Mouse (Mus musculus) G1E (cell line): ENCODE data around the gene Slc35b1. TPM values are rescaled to one million over a fixed set of nuclear protein-coding genes. Genes with fewer than 3 reads are reported as not detected.
A peak's percentile ranks its signal among the peaks of the same experiment; 100 is the strongest.
"Not testable (repeated sequence)": the region's sequence is repeated elsewhere in the genome, so short reads cannot be mapped to it uniquely, and the experiment has no call there.

Experiments used
- ATAC-seq: 2 replicates; pipeline ENCODE4 v1.8.0; 2016; ENCODE audit warnings: mild to moderate bottlenecking; ENCODE audit not compliant: insufficient number of reproducible peaks, poor library complexity, low FRiP score, severe bottlenecking; ENCODE audit errors: extremely low read depth
- DNase-seq: peaks from one replicate; pipeline ENCODE4 v3.0.0; 2012; ENCODE audit warnings: low spot score
- H3K27me3 ChIP-seq: 2 replicates; pipeline ENCODE4 v1.6.1; 2012; ENCODE audit warnings: mild to moderate bottlenecking, low read length, inconsistent platforms; ENCODE audit not compliant: insufficient read depth
- H3K36me3 ChIP-seq: replicated peaks from 2 replicates; pipeline ENCODE3; 2012; ENCODE audit warnings: mild to moderate bottlenecking, inconsistent platforms
- H3K4me1 ChIP-seq: 2 replicates; pipeline ENCODE4 v1.6.1; 2012; ENCODE audit warnings: low read depth, low read length, inconsistent platforms, mixed read lengths; ENCODE audit not compliant: insufficient read depth
- H3K4me3 ChIP-seq: 2 replicates; pipeline ENCODE4 v1.5.1; 2012; ENCODE audit warnings: low read depth, mild to moderate bottlenecking, inconsistent platforms, low read length, moderate library complexity, mixed read lengths
- H3K9me3 ChIP-seq: replicated peaks from 2 replicates; pipeline ENCODE4 v1.6.1; 2012; ENCODE audit warnings: inconsistent platforms
- CTCF ChIP-seq: IDR thresholded peaks from 2 replicates; pipeline ENCODE4 v1.5.1; 2012; ENCODE audit warnings: low read depth, low read length, inconsistent platforms, mixed read lengths
- GATA1 ChIP-seq: IDR thresholded peaks from 2 replicates; pipeline ENCODE4 v1.6.1; 2012; ENCODE audit warnings: borderline replicate concordance, low read length, inconsistent platforms, mixed read lengths
- GATA2 ChIP-seq: IDR thresholded peaks from 2 replicates; pipeline ENCODE4 v1.6.1; 2012; ENCODE audit warnings: low read depth, low read length, inconsistent platforms, borderline replicate concordance
- POLR2AphosphoS5 ChIP-seq: IDR thresholded peaks from 2 replicates; pipeline ENCODE4 v1.6.1; 2012; ENCODE audit warnings: low read depth, low read length, inconsistent platforms; ENCODE audit not compliant: insufficient replicate concordance
- TAL1 ChIP-seq: conservative IDR thresholded peaks from 2 replicates; pipeline ENCODE4 v1.6.1; 2012; ENCODE audit warnings: low read depth, low read length, inconsistent platforms, mixed read lengths
- polyA plus RNA-seq: library from polyadenylated mRNA; stranded (reverse); fragments of >175 nt; gene quantifications from 2 replicates; pipeline ENCODE4 v1.2.3, GENCODE M21; 2012
- total RNA-seq, 2 experiments: library from RNA; stranded (forward) in 1 of 2; stranded (reverse) in 1 of 2; fragments of 200-1000 nt in 1 of 2; fragments of >200 nt in 1 of 2; fragmentation: Nextera tagmentation in 1 of 2; gene quantifications; 2 replicates each; pipeline ENCODE4 v1.2.3; 2014 to 2017

Slc35b1 gene
- total and polyA plus RNA-seq, 3 experiments, result 4.1 to 50.6 (median 37.5) TPM

- Histone ChIP-seq H3K4me3 (no peak overlapping the region), H3K9me3 (no peaks in the 10 kb centered on the region), H3K4me1 (no peaks in the 10 kb centered on the region), H3K36me3 (no peaks in the 10 kb centered on the region), H3K27me3 (peaks cover 54% of the 10 kb centered on the region)
- no peak for ATAC-seq
- DNase-seq, result no peak
- TF ChIP-seq CTCF (no peak), TAL1 (no peak), GATA2 (no peak), POLR2AphosphoS5 (no peak), GATA1 (no peak)
Observed at GRCm38 (mm10) chr11:95405771-95406170, 21.3 kb downstream of the Slc35b1 start.

GRCm38 (mm10) chr11:95406398-95406797 is 21.9 kb downstream of the Slc35b1 start:
- DNase-seq, H3K4me3 ChIP-seq, H3K9me3 ChIP-seq, H3K36me3 ChIP-seq, H3K4me1 ChIP-seq, ATAC-seq: not testable (repeated sequence)
- peaks cover 48% of the 10 kb centered on the region for H3K27me3 ChIP-seq

- H3K27me3 ChIP-seq, result peaks cover 33% of the 10 kb centered on the region
- no peak for TF ChIP-seq TAL1
- TF ChIP-seq POLR2AphosphoS5, result no peak
- no peak for TF ChIP-seq GATA1
- TF ChIP-seq CTCF, result no peak
- no peak for TF ChIP-seq GATA2
- H3K4me1 ChIP-seq, result peaks cover 15% of the 10 kb centered on the region
- no peak overlapping the region for H3K4me3 ChIP-seq
- ATAC-seq, result no peak
- no peaks in the 10 kb centered on the region for H3K9me3 ChIP-seq
- H3K36me3 ChIP-seq, result no peaks in the 10 kb centered on the region
- no peak for DNase-seq
Observed at GRCm38 (mm10) chr11:95409450-95410112, 25.1 kb downstream of the Slc35b1 start.

DNA sequence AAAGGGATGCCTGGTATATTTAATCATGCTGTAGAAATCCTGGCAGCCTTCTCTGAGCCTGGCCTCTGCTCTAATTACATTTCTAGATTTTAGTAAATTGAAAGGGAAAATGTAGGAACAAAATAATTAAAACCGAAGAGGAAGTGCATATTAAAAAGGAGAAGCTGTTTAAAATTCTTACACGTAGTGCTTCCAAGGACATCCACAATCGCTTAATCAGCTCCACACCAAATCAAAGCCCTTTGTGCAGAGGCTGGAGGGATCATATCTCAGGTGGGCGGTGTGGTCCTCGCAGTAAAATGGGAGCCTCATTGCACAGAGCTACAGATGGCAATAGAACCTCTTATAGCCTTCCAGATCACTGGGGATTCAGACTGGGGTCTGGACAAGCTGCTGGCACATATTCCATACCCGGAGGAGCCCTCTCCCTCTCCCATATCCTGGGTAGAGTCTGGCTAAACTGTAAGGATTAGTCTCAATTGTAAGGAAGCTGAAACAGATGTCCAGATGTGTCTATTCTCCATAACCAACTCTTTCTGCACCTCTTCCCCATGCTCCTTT is 27.0 kb downstream of the Slc35b1 start:
- TF ChIP-seq POLR2AphosphoS5 (no peak), GATA1 (no peak), GATA2 (no peak), TAL1 (no peak), CTCF (no peak)
- no peak for ATAC-seq

GRCm38 (mm10) chr11:95412615-95413014 is 28.1 kb downstream of the Slc35b1 start:
- H3K4me1 ChIP-seq, result peaks cover 37% of the 10 kb centered on the region
- H3K4me3 ChIP-seq, result no peak overlapping the region
- H3K9me3 ChIP-seq, result no peaks in the 10 kb centered on the region
- ATAC-seq (no peak), DNase-seq (no peak)
- peaks cover 16% of the 10 kb centered on the region for H3K27me3 ChIP-seq
- TF ChIP-seq POLR2AphosphoS5 (no peak), GATA1 (no peak), GATA2 (no peak), CTCF (no peak), TAL1 (no peak)
- H3K36me3 ChIP-seq, result peaks cover 9% of the 10 kb centered on the region

More for the DNA sequence above, 27.0 kb downstream of the Slc35b1 start:
- H3K4me1 ChIP-seq, result peaks cover 32% of the 10 kb centered on the region
- H3K4me3 ChIP-seq, result no peak overlapping the region
- peaks cover 21% of the 10 kb centered on the region for H3K27me3 ChIP-seq
- H3K36me3 ChIP-seq, result peaks cover 3% of the 10 kb centered on the region
- H3K9me3 ChIP-seq, result no peaks in the 10 kb centered on the region
- DNase-seq, result no peak

GRCm38 (mm10) chr11:95413641-95414535 is 29.4 kb downstream of the Slc35b1 start, which contains the start of gene Spop:
Spop (plus strand) TSS chr11:95414080.
- H3K4me3 ChIP-seq, result peak within 1 kb of the TSS; percentile 78
- peak; percentile 73 for ATAC-seq
- peak; percentile 57 for DNase-seq
- H3K4me1 ChIP-seq, result peaks cover 39% of the 10 kb centered on the region
- peaks cover 16% of the 10 kb centered on the region for H3K36me3 ChIP-seq
- no peak for TF ChIP-seq POLR2AphosphoS5
- TF ChIP-seq GATA1, result no peak
- no peaks in the 10 kb centered on the region for H3K9me3 ChIP-seq
- peaks cover 13% of the 10 kb centered on the region for H3K27me3 ChIP-seq
